Mouse (Mus musculus) limb, embryonic 14.5 days (tissue): ENCODE results near the gene Tdrd9. TPM values are rescaled to one million over a fixed set of nuclear protein-coding genes. Genes with fewer than 3 reads are reported as not detected.
"Not testable (repeated sequence)": the region's sequence is repeated elsewhere in the genome, so short reads cannot be mapped to it uniquely, and the experiment has no call there.

Experiments
- ATAC-seq: fragments of 200-750 bp; cut with Nextera tagmentation; 2 replicates; pipeline ENCODE4 v1.8.0; 2017; ENCODE audit warnings: low read depth, moderate number of reproducible peaks, moderate TSS enrichment; ENCODE audit not compliant: low FRiP score
- DNase-seq: peaks from one replicate; pipeline ENCODE4 v3.0.0-alpha.2; 2015; ENCODE audit warnings: low spot score
- H3K27ac ChIP-seq: fragments of 300-500 bp; sonication (generic); replicated peaks from 2 replicates; pipeline ENCODE4 v1.5.1; 2014; ENCODE audit warnings: low read depth, mild to moderate bottlenecking, low read length, moderate library complexity, mixed read lengths
- H3K27me3 ChIP-seq: fragments of 300-500 bp; sonication (generic); 2 replicates; pipeline ENCODE4 v1.6.1; 2014; ENCODE audit warnings: low read length, mixed read lengths; ENCODE audit not compliant: control insufficient read depth, insufficient read depth
- H3K36me3 ChIP-seq: fragments of 300-500 bp; sonication (generic); 2 replicates; pipeline ENCODE4 v1.6.1; 2014; ENCODE audit warnings: mild to moderate bottlenecking, low read length, moderate library complexity, mixed read lengths; ENCODE audit not compliant: control insufficient read depth, insufficient read depth
- H3K4me1 ChIP-seq: fragments of 300-500 bp; sonication (generic); 2 replicates; pipeline ENCODE4 v1.6.1; 2014; ENCODE audit warnings: antibody characterized with exemption, low read length, mixed read lengths; ENCODE audit not compliant: control insufficient read depth, insufficient read depth
- H3K4me2 ChIP-seq: fragments of 300-500 bp; sonication (generic); replicated peaks from 2 replicates; pipeline ENCODE4 v1.6.1; 2014; ENCODE audit warnings: low read depth, mild to moderate bottlenecking, low read length, moderate library complexity; ENCODE audit not compliant: severe bottlenecking
- H3K4me3 ChIP-seq: fragments of 300-500 bp; sonication (generic); replicated peaks from 2 replicates; pipeline ENCODE4 v1.5.1; 2014; ENCODE audit warnings: low read length
- H3K9ac ChIP-seq: fragments of 300-500 bp; sonication (generic); 2 replicates; pipeline ENCODE4 v1.6.1; 2014; ENCODE audit warnings: mild to moderate bottlenecking, low read depth, low read length, moderate library complexity; ENCODE audit not compliant: severe bottlenecking
- H3K9me3 ChIP-seq: fragments of 300-500 bp; sonication (generic); 2 replicates; pipeline ENCODE4 v1.6.1; 2016; ENCODE audit warnings: low read length; ENCODE audit not compliant: control insufficient read depth
- POLR2A ChIP-seq: fragments of 200-500 bp; IDR thresholded peaks from 2 replicates; pipeline ENCODE4 v1.8.0; 2012; ENCODE audit warnings: inconsistent platforms, mild to moderate bottlenecking, moderate library complexity, borderline replicate concordance; ENCODE audit not compliant: insufficient read depth, insufficient read length; ENCODE audit errors: extremely low read depth
- WGBS: fragments of 180-500 bp; shearing (Covaris S2); extraction: QIAGEN DNeasy Blood & Tissue Kit; methylation state at CpG from one replicate; pipeline ENCODE4 v1.1.7; 2014; 5-methylcytosine and 5-hydroxymethylcytosine counted together
- polyA plus RNA-seq, 2 experiments: library from polyadenylated mRNA; depleted of rRNA in 1 of 2; stranded (reverse) in 1 of 2; unstranded in 1 of 2; fragments of >200 nt; fragmentation: Nextera tagmentation in 1 of 2; extraction: Ambion mirVana in 1 of 2; gene quantifications; 2 replicates each; pipeline versions ENCODE4 v1.2.1 to v1.2.3; 2012 to 2014

The Tdrd9 gene
- polyA plus RNA-seq, 2 experiments = 0.23 to 0.78 TPM

DNA sequence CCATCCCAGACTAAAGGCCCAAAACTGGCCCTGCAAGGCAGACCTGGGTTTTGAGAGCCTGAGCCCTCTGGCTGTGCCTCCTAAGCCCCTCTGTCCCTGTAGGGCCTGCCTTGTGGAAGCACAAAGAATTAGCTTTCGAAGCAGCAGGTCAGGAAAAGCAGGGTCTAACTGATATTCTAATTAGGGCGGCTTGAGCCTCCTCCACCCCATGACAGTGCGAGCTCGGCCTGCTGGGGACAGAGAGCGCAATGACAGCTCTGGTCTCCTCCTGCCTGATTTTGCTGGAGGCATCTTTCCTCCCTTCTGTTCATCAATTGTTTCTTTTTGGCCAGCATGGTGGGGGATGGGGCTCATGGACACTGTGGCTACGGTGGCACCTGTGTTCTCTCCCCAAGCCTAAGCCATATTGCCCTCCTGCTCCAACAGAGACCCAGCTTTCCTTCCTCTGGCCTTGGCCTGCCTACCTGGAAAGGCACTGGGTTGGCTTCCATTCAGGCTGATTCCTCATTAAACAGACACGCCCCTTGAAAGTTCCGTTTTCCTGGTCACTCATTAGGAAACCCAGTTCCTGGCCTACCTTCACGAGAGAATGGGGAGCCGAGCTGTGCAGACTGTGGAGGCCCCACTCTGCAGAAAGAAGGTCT, 27.8 kb upstream of the Tdrd9 start:
- TF ChIP-seq POLR2A = no peak
- Histone ChIP-seq H3K9ac (no peak overlapping the region), H3K27ac (no peak overlapping the region), H3K4me1 (peaks cover 28% of the 10 kb centered on the region), H3K4me2 (no peak overlapping the region), H3K9me3 (no peaks in the 10 kb centered on the region), H3K36me3 (no peaks in the 10 kb centered on the region), H3K27me3 (no peaks in the 10 kb centered on the region), H3K4me3 (no peak overlapping the region)
- DNase-seq = no peak
- WGBS = 69% methylated on average over 10 of the region's 10 CpGs
- no peak for ATAC-seq

DNA sequence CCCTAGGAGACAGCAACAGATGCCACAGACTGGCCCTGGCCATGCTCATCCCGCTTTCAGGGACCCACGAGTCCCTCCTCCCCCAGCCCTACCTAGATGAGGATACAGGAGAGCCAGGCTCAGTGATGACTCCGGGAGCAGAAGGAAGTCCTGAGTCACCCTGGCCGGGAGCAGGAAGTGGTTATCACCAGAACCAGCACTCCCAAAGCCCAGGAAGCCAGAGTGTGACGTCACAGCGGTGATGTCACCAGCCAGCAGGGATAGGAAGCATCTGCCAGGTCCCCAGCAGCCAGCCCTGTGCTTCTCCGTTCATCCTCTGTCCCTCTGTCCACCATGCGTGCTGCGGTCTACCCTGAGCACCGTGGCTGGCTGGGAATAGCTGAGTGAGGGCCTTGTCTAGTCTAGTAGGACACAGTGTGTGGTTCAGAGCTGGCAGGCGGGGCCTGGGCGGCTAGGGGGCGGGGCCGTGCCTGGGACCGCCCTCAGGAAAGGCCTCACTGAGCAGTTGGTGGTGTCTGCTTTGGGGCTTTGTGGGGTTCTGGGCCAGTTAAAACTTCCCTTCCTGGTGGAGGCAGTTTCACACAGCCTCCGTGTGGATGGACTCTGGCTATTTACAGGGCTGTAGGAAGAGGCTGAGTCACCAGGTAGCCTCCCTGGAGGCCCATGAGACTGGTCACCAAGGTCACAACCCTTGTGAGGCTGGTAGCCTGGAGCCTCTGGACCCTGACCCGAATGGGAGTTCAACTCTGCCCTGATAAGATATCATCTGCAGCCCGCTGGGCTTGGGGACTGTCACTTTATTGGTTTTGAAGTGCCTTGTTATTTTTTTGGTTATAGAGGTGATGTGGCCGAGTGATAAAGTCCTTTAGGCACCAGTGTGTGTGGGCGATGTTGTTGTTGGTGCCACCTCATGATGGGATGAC, 27.0 kb upstream of the Tdrd9 start:
- H3K27me3 ChIP-seq, H3K9ac ChIP-seq, H3K9me3 ChIP-seq, DNase-seq, H3K36me3 ChIP-seq, H3K4me2 ChIP-seq, H3K4me3 ChIP-seq: not testable (repeated sequence)
- peaks cover 20% of the 10 kb centered on the region for H3K4me1 ChIP-seq
- 73% methylated on average over 12 of the region's 20 CpGs for WGBS
- peak; percentile 56; the same call in 1 of the 2 replicates for ATAC-seq
- 0 out of 2 replicates have a peak overlapping the region, but pooled peaks have one; percentile 48 for H3K27ac ChIP-seq

DNA sequence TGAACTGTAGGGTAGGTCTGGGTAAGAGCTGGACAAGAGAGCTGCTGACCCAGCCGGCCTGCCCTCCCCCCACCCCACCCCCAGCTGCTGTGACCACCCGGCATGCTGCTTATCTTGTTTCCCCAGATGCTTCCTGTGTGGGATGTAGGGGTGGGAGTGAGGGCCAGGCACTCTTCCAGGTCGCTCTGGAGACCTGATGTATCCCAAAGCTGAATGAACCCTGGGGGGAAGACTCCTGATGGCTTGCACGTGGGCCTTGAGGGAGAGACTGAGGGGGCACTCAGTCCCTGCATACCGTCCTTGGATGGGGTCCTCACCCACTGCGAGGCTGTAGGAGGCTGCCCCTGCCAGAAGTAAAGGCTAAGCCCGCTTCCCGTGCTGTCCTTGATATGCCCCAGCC, 26.2 kb upstream of the Tdrd9 start:
- TF ChIP-seq POLR2A = no peak
- Histone ChIP-seq H3K4me3 (no peak overlapping the region), H3K9me3 (no peaks in the 10 kb centered on the region), H3K4me2 (no peak overlapping the region), H3K36me3 (no peaks in the 10 kb centered on the region), H3K4me1 (peaks cover 17% of the 10 kb centered on the region), H3K9ac (no peak overlapping the region), H3K27me3 (no peaks in the 10 kb centered on the region), H3K27ac (peak overlapping the region; percentile 67)
- ATAC-seq (no peak), DNase-seq (no peak)
- 41% methylated on average over 8 of the region's 8 CpGs for WGBS

DNA sequence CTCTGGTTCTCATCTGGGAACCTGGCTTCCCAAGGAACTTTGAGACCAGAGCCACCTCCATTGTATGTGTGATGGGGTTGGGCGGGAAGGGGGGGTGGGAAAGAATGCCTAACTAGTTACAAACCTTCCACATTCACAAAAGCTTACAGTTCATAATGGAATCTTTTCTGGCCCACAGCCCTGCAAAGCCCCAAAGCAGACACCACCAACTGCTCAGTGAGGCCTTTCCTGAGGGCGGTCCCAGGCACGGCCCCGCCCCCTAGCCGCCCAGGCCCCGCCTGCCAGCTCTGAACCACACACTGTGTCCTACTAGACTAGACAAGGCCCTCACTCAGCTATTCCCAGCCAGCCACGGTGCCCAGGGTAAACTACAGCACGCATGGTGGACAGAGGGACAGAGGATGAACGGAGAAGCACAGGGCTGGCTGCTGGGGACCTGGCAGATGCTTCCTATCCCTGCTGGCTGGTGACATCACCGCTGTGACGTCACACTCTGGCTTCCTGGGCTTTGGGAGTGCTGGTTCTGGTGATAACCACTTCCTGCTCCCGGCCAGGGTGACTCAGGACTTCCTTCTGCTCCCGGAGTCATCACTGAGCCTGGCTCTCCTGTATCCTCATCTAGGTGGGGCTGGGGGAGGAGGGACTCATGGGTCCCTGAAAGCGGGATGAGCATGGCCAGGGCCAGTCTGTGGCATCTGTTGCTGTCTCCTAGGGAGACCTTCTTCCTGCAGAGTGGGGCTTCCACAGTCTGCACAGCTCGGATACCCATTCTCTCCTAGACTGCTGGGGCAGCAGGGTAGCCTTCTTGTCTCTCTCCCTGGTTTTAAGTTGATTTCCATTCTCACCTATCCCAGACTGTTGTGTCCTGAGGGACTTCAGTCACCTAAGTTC, 25.3 kb upstream of the Tdrd9 start:
- not testable (repeated sequence) for H3K9ac ChIP-seq, H3K4me2 ChIP-seq, H3K9me3 ChIP-seq, H3K36me3 ChIP-seq, H3K4me3 ChIP-seq, DNase-seq, H3K27me3 ChIP-seq
- peak; percentile 32 for ATAC-seq
- WGBS = 76% methylated on average over 9 of the region's 15 CpGs
- H3K4me1 ChIP-seq = peaks cover 12% of the 10 kb centered on the region
- H3K27ac ChIP-seq = peak overlapping the region; percentile 67

DNA sequence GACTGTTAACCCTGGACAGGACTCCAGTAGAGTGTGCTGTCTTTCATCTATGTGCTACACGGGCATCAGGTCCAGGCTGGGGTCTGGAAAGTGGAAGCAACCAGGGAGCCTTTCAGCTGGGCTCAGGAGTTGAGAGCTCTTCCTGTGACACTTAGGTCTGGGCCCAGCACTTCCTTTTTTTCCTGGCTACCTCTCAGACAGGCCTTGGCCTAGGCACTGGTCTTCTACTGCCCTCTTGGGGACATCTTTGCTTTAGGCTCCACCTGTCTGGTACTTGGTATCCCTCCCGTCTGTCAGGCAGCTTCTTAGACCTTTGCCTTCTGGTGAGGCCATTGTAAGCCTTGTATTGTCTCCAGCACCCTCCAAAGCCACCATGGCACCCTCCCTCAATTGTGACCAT, 24.6 kb upstream of the Tdrd9 start:
- H3K9me3 ChIP-seq = no peaks in the 10 kb centered on the region
- DNase-seq = peak; percentile 60
- ATAC-seq = no peak
- TF ChIP-seq POLR2A = no peak
- H3K27me3 ChIP-seq = no peaks in the 10 kb centered on the region
- no peak overlapping the region for H3K9ac ChIP-seq
- peaks cover 13% of the 10 kb centered on the region for H3K4me1 ChIP-seq
- no peak overlapping the region for H3K27ac ChIP-seq
- no peak overlapping the region for H3K4me2 ChIP-seq
- WGBS = 49% methylated on average over 2 of the region's 2 CpGs
- H3K4me3 ChIP-seq = no peak overlapping the region
- no peaks in the 10 kb centered on the region for H3K36me3 ChIP-seq
